In genomic region chr6:61206042-61206441, GRCm38 (mm10) we compare ENCODE assay signal across 21 mouse cellular contexts.
"Had no signal": no experiment of that assay in that cellular context is flagged by ENCODE, and none has a peak within 500 bp of the region (broad histone marks: within the 10 kb centered on the region; RNA-seq: fewer than 3 reads in every experiment).

No protein-coding gene starts in this region.

- H3K9ac ChIP-seq: heart, embryonic 12.5 days; hindbrain, embryonic 13.5 days; hindbrain, embryonic 15.5 days; limb, embryonic 13.5 days; limb, embryonic 15.5 days; liver, embryonic 12.5 days; liver, embryonic 14.5 days had no signal

- H3K36me3 ChIP-seq: heart, embryonic 10.5 days; heart, embryonic 12.5 days; hindbrain, embryonic 13.5 days; hindbrain, embryonic 15.5 days; limb, embryonic 13.5 days; limb, embryonic 15.5 days; liver, embryonic 12.5 days had no signal

- H3K9me3 ChIP-seq: heart, embryonic 10.5 days; heart, embryonic 12.5 days; hindbrain, embryonic 13.5 days; hindbrain, embryonic 15.5 days; limb, embryonic 13.5 days; limb, embryonic 15.5 days; liver, embryonic 12.5 days had no signal

- H3K4me1 ChIP-seq: heart, embryonic 10.5 days; heart, embryonic 12.5 days; limb, embryonic 15.5 days; liver, embryonic 12.5 days had no signal

- H3K4me3 ChIP-seq: gastrocnemius, adult 2 months; heart, embryonic 10.5 days; heart, embryonic 12.5 days; hindbrain, embryonic 13.5 days; hindbrain, embryonic 15.5 days; limb, embryonic 13.5 days; limb, embryonic 15.5 days; liver, embryonic 12.5 days had no signal

- H3K4me2 ChIP-seq: heart, embryonic 12.5 days; hindbrain, embryonic 13.5 days; hindbrain, embryonic 15.5 days; limb, embryonic 13.5 days; limb, embryonic 15.5 days; liver, embryonic 12.5 days had no signal

- H3K27ac ChIP-seq: gastrocnemius, adult 2 months; heart, embryonic 10.5 days; hindbrain, embryonic 13.5 days; hindbrain, embryonic 15.5 days; hindbrain, postnatal 0 days; limb, embryonic 13.5 days; limb, embryonic 15.5 days; liver, embryonic 12.5 days; liver, embryonic 14.5 days had no signal

- DNase-seq: gastrocnemius, adult 2 months; gastrocnemius, postnatal 10 days; gastrocnemius, postnatal 25 days; heart, adult 18-20 months; heart, postnatal 10 days; heart, postnatal 36 days; kidney, adult 8-10 months; kidney, postnatal 10 days; layer of hippocampus, adult 9-11 months; layer of hippocampus, postnatal 36 days; left cerebral cortex, postnatal 4 days had no signal

- H3K27me3 ChIP-seq: heart, embryonic 12.5 days; hindbrain, embryonic 13.5 days; hindbrain, embryonic 15.5 days; limb, embryonic 13.5 days; limb, embryonic 15.5 days; liver, embryonic 12.5 days had no signal

- ATAC-seq: hindbrain, postnatal 0 days; intestine, embryonic 16.5 days; liver, embryonic 12.5 days had no signal
